Mouse (Mus musculus) left cerebral cortex, adult 2 months (tissue): Measurements from ENCODE around the gene Fbxl13. TPM values are rescaled to one million over a fixed set of nuclear protein-coding genes. Genes with fewer than 3 reads are reported as not detected.
A peak's percentile ranks its signal among the peaks of the same experiment; 100 is the strongest.

Experiments
- DNase-seq, 2 experiments: peaks; one replicate each; pipeline ENCODE4 v3.0.0; 2021 to 2022; ENCODE audit warnings: low spot score in 2 of 2, mixed read lengths in 1 of 2; ENCODE audit errors: extremely low spot score in 1 of 2
- H3K27ac ChIP-seq: fragments of 200-600 bp; 2 replicates; pipeline ENCODE4 v1.8.1; 2022
- H3K4me3 ChIP-seq: fragments of 200-600 bp; 2 replicates; pipeline ENCODE4 v1.8.1; 2022
- CTCF ChIP-seq: fragments of 200-600 bp; IDR thresholded peaks from 2 replicates; pipeline ENCODE4 v1.8.1; 2022; ENCODE audit warnings: antibody characterized with exemption, mild to moderate bottlenecking, moderate library complexity
- intact Hi-C: fragments of 180-260 bp; cut with DNase I; formaldehyde crosslinking; loops from one replicate; pipeline ENCODE4 v1.15.1; 2025
- total RNA-seq, 2 experiments: library from RNA; stranded (reverse); gene quantifications; 2 replicates each; pipeline ENCODE4 v1.2.3; 2021

Fbxl13 gene
- total RNA-seq, 2 experiments from 2014 or later: 0.18 to 0.19 TPM

DNA sequence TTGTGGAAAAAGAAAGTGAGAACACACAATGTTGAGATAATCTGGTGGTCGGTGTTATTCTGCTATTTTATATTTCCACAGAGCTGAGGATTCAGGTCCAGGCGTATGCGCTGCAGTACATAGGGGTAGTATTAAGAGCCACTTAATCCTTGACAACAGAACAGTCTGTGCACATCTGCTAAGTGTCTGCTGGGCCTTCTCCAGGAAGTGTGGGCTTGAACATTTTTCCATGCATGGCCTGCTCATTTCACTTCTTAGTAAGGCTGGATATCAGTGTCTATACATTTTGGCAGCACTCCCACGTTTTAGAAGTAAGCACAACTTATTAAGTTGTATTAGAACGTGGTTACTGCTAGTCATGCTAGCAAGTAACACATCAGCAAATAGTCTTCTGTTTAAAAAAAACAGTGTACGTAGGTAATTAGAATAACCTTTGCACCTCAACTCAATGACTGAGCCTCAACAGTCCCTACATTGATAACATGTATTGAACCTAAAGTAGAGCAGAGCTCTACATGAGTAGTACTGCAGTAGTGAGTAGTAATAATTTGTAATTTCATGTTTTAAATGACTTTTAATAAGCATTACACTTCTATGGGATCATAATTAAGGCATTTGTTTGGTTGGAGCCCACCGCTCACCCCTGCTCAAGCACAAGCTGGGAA is 205.9 kb downstream of the Fbxl13 start:
- no peak for DNase-seq
- Histone ChIP-seq H3K27ac (no peak overlapping the region), H3K4me3 (no peak overlapping the region)
- TF ChIP-seq CTCF: no peak
- intact Hi-C loops: no loop called here

DNA sequence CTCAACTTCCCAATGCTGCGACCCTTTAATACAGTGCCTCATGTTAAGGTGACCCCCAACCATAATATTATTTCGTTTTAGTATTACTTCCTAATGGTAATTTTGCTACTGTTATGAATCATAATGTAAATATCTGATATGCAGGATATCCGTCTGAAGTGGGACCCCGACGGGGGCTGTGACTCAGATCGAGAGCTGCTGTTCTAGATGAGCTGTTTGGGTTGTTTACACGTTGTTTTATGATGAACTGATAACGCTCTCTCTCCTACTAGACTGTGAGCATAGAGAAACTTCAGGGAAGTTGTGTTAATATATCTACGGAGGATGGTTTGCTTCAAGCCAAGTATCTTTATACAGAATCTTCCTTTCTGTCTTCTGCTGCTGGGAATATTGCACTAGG is 207.0 kb downstream of the Fbxl13 start:
- TF ChIP-seq CTCF: no peak
- Histone ChIP-seq H3K27ac (no peak overlapping the region), H3K4me3 (no peak overlapping the region)
- intact Hi-C loops: no loop called here
- no peak for DNase-seq

DNA sequence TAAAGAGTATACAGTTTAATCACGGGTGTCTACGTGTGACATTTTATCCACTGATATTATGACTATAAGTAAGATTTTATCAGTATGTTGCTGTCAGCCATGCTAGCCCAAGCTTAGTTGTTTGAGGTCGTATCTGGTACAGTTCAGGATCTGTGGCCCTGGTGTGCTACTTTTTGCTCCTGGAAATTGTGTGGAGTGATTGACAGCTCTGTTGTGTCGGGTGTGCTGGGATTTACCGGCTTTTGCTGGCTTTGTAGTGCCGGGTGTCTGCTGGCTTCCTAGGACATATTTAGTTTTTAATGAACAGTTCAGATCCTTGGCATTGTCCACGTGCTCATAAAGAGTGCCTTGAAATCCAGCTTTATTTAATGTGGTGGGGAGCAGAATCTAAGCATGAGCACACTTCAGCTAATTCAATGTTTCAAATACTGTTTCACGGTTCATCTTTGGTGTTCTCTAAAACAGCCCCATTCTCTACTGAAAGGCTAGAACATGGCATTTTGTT is 208.9 kb downstream of the Fbxl13 start:
- DNase-seq: no peak
- intact Hi-C loops: no loop called here
- TF ChIP-seq CTCF: no peak
- H3K4me3 ChIP-seq: no peak overlapping the region
- no peak overlapping the region for H3K27ac ChIP-seq

DNA sequence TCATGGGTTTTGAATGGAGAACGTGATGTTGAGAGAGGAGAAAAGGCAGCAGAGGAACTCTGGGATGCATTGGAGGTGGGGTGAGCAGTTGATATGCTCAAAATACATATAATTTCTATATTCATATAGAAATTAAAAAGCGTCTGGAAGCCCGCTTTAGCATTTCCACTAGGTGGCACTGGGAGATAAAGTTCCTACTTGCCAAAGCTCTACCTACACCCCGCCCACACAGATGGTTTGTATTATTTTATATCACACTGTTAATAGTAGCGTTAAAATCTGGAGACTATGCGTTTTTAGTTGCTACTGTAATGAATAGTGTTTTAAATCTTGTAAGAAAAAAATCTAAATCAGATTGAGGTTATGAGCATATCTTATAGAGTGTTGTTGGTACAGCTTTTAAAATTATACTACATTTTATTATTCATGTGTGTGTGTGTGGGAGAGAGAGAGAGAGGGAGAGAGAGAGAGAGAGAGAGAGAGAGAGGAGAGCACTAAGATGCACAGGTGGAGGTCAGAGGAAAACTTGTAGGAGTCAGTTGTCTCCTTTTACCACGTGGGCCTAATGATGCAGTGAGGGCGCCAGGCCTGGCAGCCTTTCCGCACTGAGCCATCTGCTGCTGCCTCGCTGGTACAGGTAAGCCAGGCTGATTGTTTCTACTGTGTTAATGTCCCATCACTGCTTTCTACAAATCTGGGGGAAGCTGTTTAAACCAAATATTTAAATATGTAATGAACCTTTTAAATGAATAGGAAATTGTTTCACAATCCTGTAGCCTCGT is 211.1 kb downstream of the Fbxl13 start:
- no peak overlapping the region for H3K27ac ChIP-seq
- DNase-seq: peak in 1 of 2 experiments; percentile 28

More for the DNA sequence above, 211.1 kb downstream of the Fbxl13 start:
- TF ChIP-seq CTCF: peak; percentile 73
- H3K4me3 ChIP-seq: no peak overlapping the region
- intact Hi-C loops: loop anchor here (1.0 to 5.0 kb wide), 3 partner anchors 152 to 303 kb away; partner anchors contain the start of gene Pmpcb

Other genes starting within 250 kb of the Fbxl13 start
- under 1 TPM; 0.20 to 0.40 TPM for gene Ccdc146, start 221.0 kb downstream of the Fbxl13 start, total RNA-seq
- 10 to 100 TPM; 14.4 to 15.7 TPM for gene Fam185a, start 220.7 kb downstream of the Fbxl13 start, total RNA-seq
- gene Lrrc17, start 102.1 kb downstream of the Fbxl13 start, total RNA-seq: under 1 TPM; 0.25 to 0.37 TPM
- gene Armc10, start 179 bp upstream of the Fbxl13 start, total RNA-seq: 10 to 100 TPM; 19.2 to 20.9 TPM
- 10 to 100 TPM; 13.5 to 15.5 TPM for gene Napepld, start 55.8 kb upstream of the Fbxl13 start, total RNA-seq
- 10 to 100 TPM; 66.8 to 68.7 TPM for gene Pmpcb, start 91.5 kb upstream of the Fbxl13 start, total RNA-seq
- gene Dnajc2, start 139.6 kb upstream of the Fbxl13 start, total RNA-seq: 10 to 100 TPM; 34.4 to 34.9 TPM
- 100 to 1,000 TPM; 105 to 113 TPM for gene Psmc2, start 139.6 kb upstream of the Fbxl13 start, total RNA-seq
- 1 to 10 TPM in 1 of 2 experiments, under 1 TPM in 1; 0.37 to 1.1 TPM for gene Slc26a5, start 220.0 kb upstream of the Fbxl13 start, total RNA-seq